Mouse (Mus musculus) heart, postnatal 0 days (tissue): ENCODE measurements at regions not wholly inside any gene's neighbourhood (a gene's known extent, or its start where the extent isn't known, plus 50 kb on each side); places are given as distances from the start of the nearest gene placed in this dataset.

ENCODE experiments used
- ATAC-seq: fragments of 200-750 bp; cut with Nextera tagmentation; 2 replicates; pipeline ENCODE4 v1.8.0; 2017; ENCODE audit warnings: low read depth, moderate number of reproducible peaks, moderate library complexity; ENCODE audit not compliant: insufficient read depth
- DNase-seq: peaks from one replicate; pipeline ENCODE4 v3.0.0-alpha.2; 2016; ENCODE audit warnings: low spot score
- H3K27ac ChIP-seq: fragments of 300-500 bp; sonication (generic); 2 replicates; pipeline ENCODE4 v1.5.1; 2014; ENCODE audit warnings: low read depth, mild to moderate bottlenecking
- H3K27me3 ChIP-seq: fragments of 300-500 bp; sonication (generic); 2 replicates; pipeline ENCODE4 v1.6.1; 2014; ENCODE audit warnings: low read length, mixed read lengths; ENCODE audit not compliant: control insufficient read depth, insufficient read depth
- H3K36me3 ChIP-seq: fragments of 300-500 bp; sonication (generic); replicated peaks from 2 replicates; pipeline ENCODE4 v1.6.1; 2014; ENCODE audit warnings: low read length, mixed read lengths; ENCODE audit not compliant: control insufficient read depth, insufficient read depth
- H3K4me1 ChIP-seq: fragments of 300-500 bp; sonication (generic); 2 replicates; pipeline ENCODE4 v1.6.1; 2014; ENCODE audit warnings: antibody characterized with exemption; ENCODE audit not compliant: control insufficient read depth, insufficient read depth
- H3K4me2 ChIP-seq: fragments of 300-500 bp; sonication (generic); 2 replicates; pipeline ENCODE4 v1.6.1; 2014; ENCODE audit warnings: low read depth, mild to moderate bottlenecking, low read length, moderate library complexity
- H3K4me3 ChIP-seq: fragments of 300-500 bp; sonication (generic); 2 replicates; pipeline ENCODE4 v1.5.1; 2014; ENCODE audit warnings: low read depth, low read length
- H3K9ac ChIP-seq: fragments of 300-500 bp; sonication (generic); replicated peaks from 2 replicates; pipeline ENCODE4 v1.6.1; 2014; ENCODE audit warnings: low read depth, low read length, mixed read lengths
- H3K9me3 ChIP-seq: fragments of 300-500 bp; sonication (generic); replicated peaks from 2 replicates; pipeline ENCODE4 v1.6.1; 2016; ENCODE audit warnings: low read length; ENCODE audit not compliant: control insufficient read depth
- CTCF ChIP-seq: IDR thresholded peaks from 2 replicates; pipeline ENCODE4 v1.5.1; 2016; ENCODE audit warnings: antibody characterized with exemption, control low read depth, low read depth
- EP300 ChIP-seq: IDR thresholded peaks from 2 replicates; pipeline ENCODE4 v1.6.1; 2016; ENCODE audit warnings: antibody characterized with exemption, low read depth
- WGBS: fragments of 180-500 bp; shearing (Covaris S2); extraction: QIAGEN DNeasy Blood & Tissue Kit; methylation state at CpG from one replicate; pipeline ENCODE4 v1.1.7; 2014; 5-methylcytosine and 5-hydroxymethylcytosine counted together

- Histone ChIP-seq H3K9ac (no peak overlapping the region), H3K4me1 (no peaks in the 10 kb centered on the region), H3K4me2 (no peak overlapping the region), H3K36me3 (no peaks in the 10 kb centered on the region), H3K9me3 (no peaks in the 10 kb centered on the region), H3K4me3 (no peak overlapping the region), H3K27ac (no peak overlapping the region), H3K27me3 (peaks cover 20% of the 10 kb centered on the region; the same call in 1 of the 2 replicates)
- no peak for DNase-seq
- TF ChIP-seq CTCF, result no peak
- TF ChIP-seq EP300, result no peak
- 59% methylated on average over 10 of the region's 10 CpGs for WGBS
- no peak for ATAC-seq
These were observed 251.2 kb upstream of the Tle3 start for GRCm38 (mm10) chr9:61120931-61121391.

- peaks cover 23% of the 10 kb centered on the region; the same call in 1 of the 2 replicates for H3K27me3 ChIP-seq
- H3K36me3 ChIP-seq, result no peaks in the 10 kb centered on the region
- TF ChIP-seq CTCF (no peak), EP300 (no peak)
- H3K27ac ChIP-seq, result no peak overlapping the region
- ATAC-seq (no peak), DNase-seq (no peak)
- H3K4me2 ChIP-seq, result no peak overlapping the region
- no peaks in the 10 kb centered on the region for H3K4me1 ChIP-seq
- H3K9ac ChIP-seq, result no peak overlapping the region
- H3K4me3 ChIP-seq, result no peak overlapping the region
- no peaks in the 10 kb centered on the region for H3K9me3 ChIP-seq
These were observed 248.7 kb upstream of the Tle3 start for GRCm38 (mm10) chr9:61123431-61123830.

- Histone ChIP-seq H3K4me1 (no peaks in the 10 kb centered on the region), H3K27ac (no peak overlapping the region), H3K4me3 (no peak overlapping the region), H3K4me2 (no peak overlapping the region), H3K36me3 (no peaks in the 10 kb centered on the region), H3K27me3 (peaks cover 30% of the 10 kb centered on the region; the same call in 1 of the 2 replicates), H3K9ac (no peak overlapping the region), H3K9me3 (no peaks in the 10 kb centered on the region)
- TF ChIP-seq CTCF, result no peak
- TF ChIP-seq EP300, result no peak
- DNase-seq (no peak), ATAC-seq (no peak)
- 53% methylated on average over 7 of the region's 7 CpGs for WGBS
These were observed 246.4 kb upstream of the Tle3 start for GRCm38 (mm10) chr9:61125769-61126168.

GRCm38 (mm10) chr9:61128077-61128476 lies 244.1 kb upstream of the Tle3 start:
- ATAC-seq, result no peak
- no peak for DNase-seq
- H3K4me1 ChIP-seq, result no peaks in the 10 kb centered on the region
- no peak overlapping the region for H3K4me2 ChIP-seq
- H3K9me3 ChIP-seq, result no peaks in the 10 kb centered on the region
- H3K27me3 ChIP-seq, result peaks cover 38% of the 10 kb centered on the region; the same call in 1 of the 2 replicates
- no peak overlapping the region for H3K4me3 ChIP-seq
- TF ChIP-seq EP300 (no peak), CTCF (no peak)
- no peak overlapping the region for H3K9ac ChIP-seq
- no peaks in the 10 kb centered on the region for H3K36me3 ChIP-seq
- 47% methylated on average over 2 of the region's 2 CpGs for WGBS
- no peak overlapping the region for H3K27ac ChIP-seq

- Histone ChIP-seq H3K4me1 (no peaks in the 10 kb centered on the region), H3K9ac (no peak overlapping the region), H3K4me2 (no peak overlapping the region), H3K4me3 (no peak overlapping the region), H3K27me3 (peaks cover 41% of the 10 kb centered on the region; the same call in 1 of the 2 replicates), H3K27ac (no peak overlapping the region), H3K9me3 (no peaks in the 10 kb centered on the region), H3K36me3 (no peaks in the 10 kb centered on the region)
- DNase-seq (no peak), ATAC-seq (no peak)
- TF ChIP-seq EP300 (no peak), CTCF (no peak)
- 55% methylated on average over 5 of the region's 5 CpGs for WGBS
These were observed 243.0 kb upstream of the Tle3 start for GRCm38 (mm10) chr9:61129186-61129585.

GRCm38 (mm10) chr9:61130877-61131276 lies 241.3 kb upstream of the Tle3 start:
- Histone ChIP-seq H3K9me3 (no peaks in the 10 kb centered on the region), H3K36me3 (no peaks in the 10 kb centered on the region), H3K4me3 (no peak overlapping the region), H3K9ac (no peak overlapping the region), H3K27ac (no peak overlapping the region), H3K4me1 (no peaks in the 10 kb centered on the region), H3K27me3 (peaks cover 30% of the 10 kb centered on the region; the same call in 1 of the 2 replicates), H3K4me2 (no peak overlapping the region)
- DNase-seq (no peak), ATAC-seq (no peak)
- TF ChIP-seq CTCF, result no peak
- TF ChIP-seq EP300, result no peak
- 79% methylated on average over 4 of the region's 4 CpGs for WGBS
